Mouse (Mus musculus) ES-E14 (cell line): ENCODE data around the gene Spata32. TPM values are rescaled to one million over a fixed set of nuclear protein-coding genes. Genes with fewer than 3 reads are reported as not detected.

Source experiments
- DNase-seq: peaks from one replicate; pipeline ENCODE4 v3.0.0-alpha.2; 2013; ENCODE audit warnings: low read depth, low spot score
- H3K27ac ChIP-seq: 2 replicates; pipeline ENCODE4 v1.5.1; 2012; ENCODE audit warnings: low read depth, mild to moderate bottlenecking, low read length, moderate library complexity, mixed read lengths; ENCODE audit not compliant: poor library complexity, insufficient read depth, severe bottlenecking
- H3K36me3 ChIP-seq: 2 replicates; pipeline ENCODE4 v1.6.1; 2012; ENCODE audit warnings: mild to moderate bottlenecking, low read length, moderate library complexity, mixed read lengths; ENCODE audit not compliant: control insufficient read depth, poor library complexity, insufficient read depth, severe bottlenecking
- H3K4me1 ChIP-seq, 2 experiments: fragments of 150-350 bp in 1 of 2; sonication (generic) in 1 of 2; 2 replicates each; pipeline ENCODE4 v1.6.1; 2012; ENCODE audit warnings: low read length in 2 of 2, mild to moderate bottlenecking in 1 of 2, mixed read lengths in 1 of 2; ENCODE audit not compliant: control insufficient read depth in 2 of 2, insufficient read depth in 2 of 2, poor library complexity in 1 of 2
- H3K4me3 ChIP-seq, 2 experiments: fragments of 150-350 bp in 1 of 2; sonication (generic) in 1 of 2; 2 replicates each; pipeline ENCODE4 v1.5.1; 2012; ENCODE audit warnings: low read length in 2 of 2, low read depth in 1 of 2, mild to moderate bottlenecking in 1 of 2, mixed read lengths in 1 of 2; ENCODE audit not compliant: insufficient read depth in 1 of 2, poor library complexity in 1 of 2, severe bottlenecking in 1 of 2
- H3K9ac ChIP-seq: 2 replicates; pipeline ENCODE4 v1.6.1; 2012; ENCODE audit warnings: low read depth, mild to moderate bottlenecking, low read length, mixed read lengths; ENCODE audit not compliant: poor library complexity, insufficient read depth, severe bottlenecking
- H3K9me3 ChIP-seq: fragments of 150-350 bp; sonication (generic); 2 replicates; pipeline ENCODE4 v1.6.1; 2012; ENCODE audit warnings: low read depth, mild to moderate bottlenecking, low read length; ENCODE audit not compliant: control insufficient read depth, insufficient read depth
- CHD2 ChIP-seq: IDR thresholded peaks from 2 replicates; pipeline ENCODE4 v1.6.1; 2014; ENCODE audit warnings: mild to moderate bottlenecking, low read depth, low read length, inconsistent platforms
- HCFC1 ChIP-seq: IDR thresholded peaks from 2 replicates; pipeline ENCODE4 v1.6.1; 2012; ENCODE audit warnings: low read length, inconsistent platforms, borderline replicate concordance; ENCODE audit not compliant: insufficient read depth
- MAFK ChIP-seq: IDR thresholded peaks from 2 replicates; pipeline ENCODE4 v1.6.1; 2014; ENCODE audit warnings: mild to moderate bottlenecking, low read depth, low read length, inconsistent platforms; ENCODE audit not compliant: insufficient read depth
- ZC3H11A ChIP-seq: IDR thresholded peaks from 2 replicates; pipeline ENCODE4 v1.6.1; 2012; ENCODE audit warnings: low read depth, mild to moderate bottlenecking, inconsistent platforms, low read length, borderline replicate concordance
- ZNF384 ChIP-seq: IDR thresholded peaks from 2 replicates; pipeline ENCODE4 v1.6.1; 2012; ENCODE audit warnings: low read depth, low read length, inconsistent platforms
- in situ Hi-C, 2 experiments: fragments of 600-800 bp; cut with MboI; formaldehyde crosslinking; loops; one replicate each; pipeline ENCODE4 v1.15.1; 2025; ENCODE audit warnings: low sequenced_read_pairs in 2 of 2, inconsistent platforms in 1 of 2; ENCODE audit not compliant: unreplicated experiment in 2 of 2
- total RNA-seq: library from RNA; depleted of rRNA; stranded (reverse); fragments of 300-350 nt; gene quantifications from 2 replicates; pipeline ENCODE4 v1.2.3, GENCODE M21; 2012

Spata32 gene
- total RNA-seq, 1 experiment: not detected

- no peak for DNase-seq
- in situ Hi-C loops: no loop called here
- Histone ChIP-seq H3K27ac (no peak overlapping the region), H3K36me3 (no peaks in the 10 kb centered on the region), H3K9ac (no peak overlapping the region), H3K4me3 (no peak overlapping the region), H3K4me1 (peaks cover 6 to 9% of the 10 kb centered on the region in 2 experiments; a peak in 3 of 4 replicates), H3K9me3 (no peaks in the 10 kb centered on the region)
- no peak for TF ChIP-seq CHD2
- TF ChIP-seq MAFK: no peak
- no peak for TF ChIP-seq HCFC1
- TF ChIP-seq ZNF384: no peak
Observed at GRCm38 (mm10) chr11:103169664-103170063, 48.6 kb downstream of the Spata32 start.

- H3K9ac ChIP-seq: no peak overlapping the region
- no peaks in the 10 kb centered on the region for H3K9me3 ChIP-seq
- H3K36me3 ChIP-seq: no peaks in the 10 kb centered on the region
- no peak overlapping the region for H3K4me3 ChIP-seq
- DNase-seq: peak; percentile 49
- H3K4me1 ChIP-seq: peaks cover 4 to 7% of the 10 kb centered on the region in 2 experiments; a peak in 3 of 4 replicates
- H3K27ac ChIP-seq: no peak overlapping the region
- in situ Hi-C loops: no loop called here
- TF ChIP-seq ZC3H11A (peak; percentile 78; the same call in 1 of the 2 replicates), CHD2 (no peak)
Observed at GRCm38 (mm10) chr11:103168690-103169390, 49.4 kb downstream of the Spata32 start.

- no peaks in the 10 kb centered on the region for H3K36me3 ChIP-seq
- in situ Hi-C loops: no loop called here
- TF ChIP-seq CHD2: no peak
- no peak for TF ChIP-seq HCFC1
- TF ChIP-seq MAFK: no peak
- TF ChIP-seq ZNF384: no peak
- no peaks in the 10 kb centered on the region for H3K9me3 ChIP-seq
- H3K4me1 ChIP-seq: peaks cover 0 to 6% of the 10 kb centered on the region in 2 experiments; a peak in 2 of 4 replicates
- H3K4me3 ChIP-seq: no peak overlapping the region; a peak in 1 of 4 replicates
- no peak overlapping the region for H3K27ac ChIP-seq
- no peak for DNase-seq
- H3K9ac ChIP-seq: no peak overlapping the region
Observed at GRCm38 (mm10) chr11:103164391-103164790, 53.8 kb downstream of the Spata32 start.

GRCm38 (mm10) chr11:103162132-103162531 is 56.1 kb downstream of the Spata32 start:
- Histone ChIP-seq H3K9me3 (no peaks in the 10 kb centered on the region), H3K9ac (no peak overlapping the region), H3K36me3 (no peaks in the 10 kb centered on the region), H3K4me1 (peaks cover 0 to 12% of the 10 kb centered on the region in 2 experiments; a peak in 2 of 4 replicates), H3K4me3 (no peak overlapping the region), H3K27ac (no peak overlapping the region)
- DNase-seq: no peak
- in situ Hi-C loops: no loop called here
- TF ChIP-seq CHD2 (no peak), ZC3H11A (no peak), ZNF384 (peak; percentile 65), HCFC1 (no peak), MAFK (no peak)

- H3K4me1 ChIP-seq: peaks cover 0 to 12% of the 10 kb centered on the region in 2 experiments; a peak in 2 of 4 replicates
- peak overlapping the region; percentile 56; the same call in 1 of the 2 replicates for H3K9ac ChIP-seq
- H3K27ac ChIP-seq: peak overlapping the region; percentile 46; the same call in 1 of the 2 replicates
- no peak for TF ChIP-seq ZNF384
- peak; percentile 36; the same call in 1 of the 2 replicates for TF ChIP-seq HCFC1
- peak; percentile 75 for DNase-seq
- peak overlapping the region; percentile 24 to 39; a peak in 3 of 4 replicates for H3K4me3 ChIP-seq
- in situ Hi-C loops: no loop called here
- no peaks in the 10 kb centered on the region for H3K9me3 ChIP-seq
- no peaks in the 10 kb centered on the region for H3K36me3 ChIP-seq
Observed at GRCm38 (mm10) chr11:103161449-103161848, 56.8 kb downstream of the Spata32 start.
